In genomic region chr9:120511781-120512180, GRCm38 (mm10) we compare ENCODE assay signal across 11 mouse cellular contexts. TPM values are rescaled to one million over a fixed set of nuclear protein-coding genes. Genes with fewer than 3 reads are reported as not detected.
A peak's percentile ranks its signal among the peaks of the same experiment; 100 is the strongest.
DNase-seq lines count a peak whose midpoint lies in the region; ATAC-seq and TF ChIP-seq lines count a peak whose summit lies in the region.
"Had no signal": no experiment of that assay in that cellular context is flagged by ENCODE, and none has a peak within 500 bp of the region (broad histone marks: within the 10 kb centered on the region; RNA-seq: fewer than 3 reads in every experiment).

No protein-coding gene starts in this region.

- no peaks in the 10 kb centered on the region for H3K27me3 ChIP-seq in midbrain, embryonic 11.5 days (ENCODE audit: control insufficient read depth, insufficient read depth, low read length)
- no peaks in the 10 kb centered on the region for H3K27me3 ChIP-seq in midbrain, embryonic 16.5 days (ENCODE audit: control insufficient read depth, insufficient read depth, low read depth, low read length)
- H3K27me3 ChIP-seq: lung, embryonic 15.5 days had no signal

- ATAC-seq in midbrain, embryonic 11.5 days (ENCODE audit: low FRiP score): no peak
- no peak for ATAC-seq in midbrain, embryonic 16.5 days
- ATAC-seq: forebrain, embryonic 16.5 days had no signal

- intact Hi-C loops in gastrocnemius, adult 2 months (cut with DNase I): no loop called here
- intact Hi-C loops in gastrocnemius, postnatal 36 days (cut with DNase I): no loop called here
- intact Hi-C loops in left cerebral cortex, postnatal 36 days (cut with DNase I): no loop called here

- H3K4me2 ChIP-seq in midbrain, embryonic 11.5 days: no peak overlapping the region
- no peak overlapping the region for H3K4me2 ChIP-seq in midbrain, embryonic 16.5 days (ENCODE audit: low read length)
- H3K4me2 ChIP-seq: lung, embryonic 15.5 days had no signal

- H3K27ac ChIP-seq in gastrocnemius, adult 2 months: no peak overlapping the region
- H3K27ac ChIP-seq in midbrain, embryonic 11.5 days (ENCODE audit: low read depth, low read length): no peak overlapping the region
- H3K27ac ChIP-seq in midbrain, embryonic 16.5 days (ENCODE audit: low read length): no peak overlapping the region
- H3K27ac ChIP-seq: lung, embryonic 15.5 days had no signal

- no peaks in the 10 kb centered on the region for H3K4me1 ChIP-seq in midbrain, embryonic 11.5 days (ENCODE audit: control insufficient read depth, insufficient read depth, low read length)
- H3K4me1 ChIP-seq in midbrain, embryonic 16.5 days (ENCODE audit: control insufficient read depth, insufficient read depth, low read length): no peaks in the 10 kb centered on the region
- H3K4me1 ChIP-seq: lung, embryonic 15.5 days had no signal

- H3K9me3 ChIP-seq in midbrain, embryonic 11.5 days (ENCODE audit: control insufficient read depth, low read length): peaks cover under 1% of the 10 kb centered on the region
- no peaks in the 10 kb centered on the region for H3K9me3 ChIP-seq in midbrain, embryonic 16.5 days (replicated peaks; ENCODE audit: control insufficient read depth, low read length, poor library complexity, severe bottlenecking)
- H3K9me3 ChIP-seq: lung, embryonic 15.5 days had no signal

- no peak overlapping the region for H3K4me3 ChIP-seq in gastrocnemius, adult 2 months
- H3K4me3 ChIP-seq in midbrain, embryonic 11.5 days (ENCODE audit: low read depth, low read length): no peak overlapping the region
- no peak overlapping the region for H3K4me3 ChIP-seq in midbrain, embryonic 16.5 days (ENCODE audit: low read depth, low read length)
- H3K4me3 ChIP-seq: lung, embryonic 15.5 days had no signal

- no peaks in the 10 kb centered on the region for H3K36me3 ChIP-seq in midbrain, embryonic 11.5 days (ENCODE audit: control insufficient read depth, insufficient read depth, low read length)
- no peaks in the 10 kb centered on the region for H3K36me3 ChIP-seq in midbrain, embryonic 16.5 days (ENCODE audit: control insufficient read depth, insufficient read depth, low read length)
- H3K36me3 ChIP-seq: lung, embryonic 15.5 days had no signal

- WGBS in midbrain, embryonic 11.5 days: 85% methylated on average over 3 of the region's 3 CpGs
- WGBS in midbrain, embryonic 16.5 days: 78% methylated on average over 3 of the region's 3 CpGs

- no peak overlapping the region for H3K9ac ChIP-seq in midbrain, embryonic 11.5 days (ENCODE audit: low read length)
- H3K9ac ChIP-seq in midbrain, embryonic 16.5 days (ENCODE audit: low read depth, low read length): no peak overlapping the region
- H3K9ac ChIP-seq: lung, embryonic 15.5 days had no signal

- no peak for DNase-seq in gastrocnemius, adult 2 months
- no peak for DNase-seq in gastrocnemius, postnatal 36 days
- peak; percentile 89 for DNase-seq in midbrain, embryonic 11.5 days (ENCODE audit: low spot score, missing footprints)
- DNase-seq in NIH3T3 (ENCODE audit: low read depth): peak; percentile 33
- peak; percentile 51 to 62 for DNase-seq in kidney, postnatal 4 days
- no peak for DNase-seq in yolk sac, embryonic 10.5 days (ENCODE audit: low spot score)
- no peak for DNase-seq in left cerebral cortex, postnatal 36 days (ENCODE audit: low spot score in 2 of 2)
- DNase-seq: cerebellum, adult 11-12 months had no signal

- TF ChIP-seq CTCF in gastrocnemius, adult 2 months (IDR thresholded peaks at IDR 0.05): peak; percentile 75

RNA-seq across cellular contexts. Expression of gene Eif1b, which starts 19.7 kb away (rescaled TPM):
- total RNA-seq in gastrocnemius, adult 2 months (2021): 10 to 100 TPM; 39.9 to 46.4 TPM
- 10 to 100 TPM; 27.1 to 36.4 TPM for total RNA-seq in gastrocnemius, postnatal 36 days (2021)
- polyA plus RNA-seq in midbrain, embryonic 11.5 days (2014; fragmentation: Nextera tagmentation; extraction: Ambion mirVana): 291 and 296 TPM in 2 replicates
- 329 and 342 TPM in 2 replicates for polyA plus RNA-seq in midbrain, embryonic 16.5 days (2015; fragmentation: Nextera tagmentation; extraction: Ambion mirVana)
- total RNA-seq in left cerebral cortex, postnatal 36 days (2021): 100 to 1,000 TPM; 149 to 162 TPM

RNA-seq across cellular contexts. Expression of gene Entpd3, which starts 27.8 kb away (rescaled TPM):
- total RNA-seq in gastrocnemius, adult 2 months (2021): not detected
- not detected for total RNA-seq in gastrocnemius, postnatal 36 days (2021)
- 0.21 and 0.25 TPM in 2 replicates for polyA plus RNA-seq in midbrain, embryonic 11.5 days (2014; fragmentation: Nextera tagmentation; extraction: Ambion mirVana)
- polyA plus RNA-seq in midbrain, embryonic 16.5 days (2015; fragmentation: Nextera tagmentation; extraction: Ambion mirVana): 4.4 and 5.5 TPM in 2 replicates
- 1 to 10 TPM; 5.6 to 8.0 TPM for total RNA-seq in left cerebral cortex, postnatal 36 days (2021)

RNA-seq across cellular contexts. Expression of gene Rpl14, which starts 59.5 kb away (rescaled TPM):
- 100 to 1,000 TPM; 290 to 372 TPM for total RNA-seq in gastrocnemius, adult 2 months (2021)
- total RNA-seq in gastrocnemius, postnatal 36 days (2021): 100 to 1,000 TPM; 252 to 291 TPM
- polyA plus RNA-seq in midbrain, embryonic 11.5 days (2014; fragmentation: Nextera tagmentation; extraction: Ambion mirVana): 871 and 903 TPM in 2 replicates
- 391 and 407 TPM in 2 replicates for polyA plus RNA-seq in midbrain, embryonic 16.5 days (2015; fragmentation: Nextera tagmentation; extraction: Ambion mirVana)
- 100 to 1,000 TPM; 263 to 301 TPM for total RNA-seq in left cerebral cortex, postnatal 36 days (2021)

Comparison
In these comparisons a context has a peak if more than half of its experiments do, and no peak if none do; other contexts are left out.
1. DNase-seq: peak in midbrain, embryonic 11.5 days (single experiment), NIH3T3 (single experiment) and kidney, postnatal 4 days (2 of 2); none in gastrocnemius, adult 2 months (single experiment), gastrocnemius, postnatal 36 days (0 of 2), yolk sac, embryonic 10.5 days (single experiment) and left cerebral cortex, postnatal 36 days (0 of 2).
2. RNA of gene Entpd3, which starts 27.8 kb away (total RNA-seq): 5.6 to 8.0 TPM in left cerebral cortex, postnatal 36 days; not detected in gastrocnemius, adult 2 months and not detected in gastrocnemius, postnatal 36 days; every median in the first group is over 4 times any median in the second.